Mouse (Mus musculus) embryonic facial prominence, embryonic 15.5 days (tissue): ENCODE results near the gene Gm28372. TPM values are rescaled to one million over a fixed set of nuclear protein-coding genes. Genes with fewer than 3 reads are reported as not detected.
A peak's percentile ranks its signal among the peaks of the same experiment; 100 is the strongest.

Experiments used
- ATAC-seq: fragments of 200-750 bp; cut with Nextera tagmentation; 2 replicates; pipeline ENCODE4 v1.8.0; 2017; ENCODE audit warnings: low read depth, moderate TSS enrichment; ENCODE audit not compliant: insufficient number of reproducible peaks, low FRiP score, low TSS enrichment
- H3K27ac ChIP-seq: fragments of 300-500 bp; sonication (generic); replicated peaks from 2 replicates; pipeline ENCODE4 v1.5.1; 2015; ENCODE audit warnings: mild to moderate bottlenecking, inconsistent platforms
- H3K27me3 ChIP-seq: fragments of 300-500 bp; sonication (generic); 2 replicates; pipeline ENCODE4 v1.6.1; 2015; ENCODE audit warnings: inconsistent platforms
- H3K36me3 ChIP-seq: fragments of 300-500 bp; sonication (generic); 2 replicates; pipeline ENCODE4 v1.6.1; 2015; ENCODE audit warnings: mild to moderate bottlenecking, inconsistent platforms
- H3K4me1 ChIP-seq: fragments of 300-500 bp; sonication (generic); 2 replicates; pipeline ENCODE4 v1.6.1; 2015; ENCODE audit warnings: inconsistent platforms
- H3K4me2 ChIP-seq: fragments of 300-500 bp; sonication (generic); replicated peaks from 2 replicates; pipeline ENCODE4 v1.6.1; 2015; ENCODE audit warnings: mild to moderate bottlenecking, inconsistent platforms
- H3K4me3 ChIP-seq: fragments of 300-500 bp; sonication (generic); replicated peaks from 2 replicates; pipeline ENCODE4 v1.5.1; 2015; ENCODE audit warnings: mild to moderate bottlenecking, inconsistent platforms
- H3K9ac ChIP-seq: fragments of 300-500 bp; sonication (generic); 2 replicates; pipeline ENCODE4 v1.6.1; 2015; ENCODE audit warnings: inconsistent platforms
- H3K9me3 ChIP-seq: fragments of 300-500 bp; sonication (generic); replicated peaks from 2 replicates; pipeline ENCODE4 v1.6.1; 2016; ENCODE audit warnings: inconsistent platforms
- WGBS: fragments of 180-500 bp; shearing (Covaris S2); methylation state at CpG from one replicate; pipeline ENCODE4 v1.1.7; 2015; 5-methylcytosine and 5-hydroxymethylcytosine counted together
- polyA plus RNA-seq: library from polyadenylated mRNA; unstranded; fragments of >200 nt; fragmentation: Nextera tagmentation; extraction: Ambion mirVana; gene quantifications from 2 replicates; pipeline ENCODE4 v1.2.1, GENCODE M21; 2015

The Gm28372 gene
- polyA plus RNA-seq, 1 experiment from 2014 or later, result not detected

DNA sequence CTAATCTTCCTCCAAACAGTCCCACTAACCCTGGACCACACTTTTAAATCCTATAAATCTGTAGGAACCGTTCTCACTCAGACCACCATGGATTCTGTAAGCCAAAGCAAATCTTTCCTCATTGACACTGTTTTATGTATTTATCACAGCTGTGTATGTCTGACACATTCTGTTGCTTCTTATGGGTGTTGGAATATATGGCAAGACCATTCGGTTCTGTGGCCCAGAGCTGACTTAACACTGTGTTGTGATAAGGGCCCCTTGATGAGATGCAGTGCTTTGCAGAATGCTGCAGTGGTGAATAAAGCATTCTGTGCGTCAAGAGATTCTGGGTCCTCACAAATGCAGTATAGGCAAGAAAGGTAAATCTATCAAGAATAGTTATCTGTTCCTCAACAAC, 27.1 kb downstream of the Gm28372 start:
- H3K4me2 ChIP-seq, result no peak overlapping the region
- no peak overlapping the region for H3K4me3 ChIP-seq
- ATAC-seq, result no peak
- H3K27ac ChIP-seq, result no peak overlapping the region
- H3K36me3 ChIP-seq, result 0 out of 2 replicates have a peak, but pooled peaks cover 8% of the 10 kb centered on the region
- no peak overlapping the region for H3K9ac ChIP-seq
- no peaks in the 10 kb centered on the region for H3K4me1 ChIP-seq
- WGBS, result 85% methylated on average over 3 of the region's 3 CpGs
- no peaks in the 10 kb centered on the region for H3K27me3 ChIP-seq
- H3K9me3 ChIP-seq, result no peaks in the 10 kb centered on the region

DNA sequence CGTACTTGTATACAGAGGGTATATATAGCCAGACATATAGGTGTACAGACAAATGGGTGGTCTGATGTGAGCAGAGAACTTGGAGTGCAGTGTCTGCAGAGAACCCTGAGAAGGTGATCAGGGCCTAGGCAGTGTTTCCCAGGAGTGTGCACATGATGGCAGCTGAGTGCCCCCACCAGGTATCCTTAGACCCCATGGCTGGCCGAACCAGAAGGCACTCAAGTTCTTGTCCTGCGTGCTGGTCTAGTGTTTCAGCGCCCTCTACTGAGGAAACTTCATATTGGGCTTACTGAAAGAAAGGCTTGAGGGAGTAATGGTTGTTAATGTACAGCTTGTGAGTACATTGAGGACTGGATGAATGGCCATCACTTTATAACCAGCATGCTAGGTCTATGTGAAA, 28.1 kb downstream of the Gm28372 start:
- Histone ChIP-seq H3K36me3 (peaks cover 14% of the 10 kb centered on the region), H3K4me3 (no peak overlapping the region), H3K4me1 (no peaks in the 10 kb centered on the region), H3K4me2 (no peak overlapping the region), H3K9ac (no peak overlapping the region), H3K27me3 (no peaks in the 10 kb centered on the region), H3K27ac (no peak overlapping the region), H3K9me3 (no peaks in the 10 kb centered on the region)
- whole genome bisulfite sequencing, result 19% methylated on average over 4 of the region's 4 CpGs
- no peak for ATAC-seq

DNA sequence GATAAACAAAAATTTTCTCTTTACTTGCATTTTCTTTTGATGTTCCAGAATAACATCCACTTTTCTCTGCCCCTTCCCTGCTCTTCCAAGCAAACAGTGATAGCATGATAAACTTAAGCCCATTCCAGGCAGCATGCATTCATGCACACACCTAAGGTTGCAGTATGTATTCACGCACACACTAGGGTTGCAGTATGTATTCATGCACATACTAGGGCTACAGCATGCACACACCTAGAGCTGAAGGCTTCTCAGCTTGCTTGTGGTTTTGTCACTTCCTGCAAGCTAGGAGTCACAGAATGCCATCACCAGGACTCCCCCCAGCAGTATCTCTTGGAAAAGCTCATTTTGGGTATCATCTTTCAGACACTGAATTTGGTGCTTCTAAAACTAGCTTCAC, 31.7 kb downstream of the Gm28372 start:
- Histone ChIP-seq H3K9me3 (no peaks in the 10 kb centered on the region), H3K27ac (no peak overlapping the region), H3K9ac (no peak overlapping the region), H3K4me2 (no peak overlapping the region), H3K36me3 (peaks cover 47% of the 10 kb centered on the region), H3K27me3 (no peaks in the 10 kb centered on the region), H3K4me3 (no peak overlapping the region), H3K4me1 (no peaks in the 10 kb centered on the region)
- 94% methylated on average over 1 of the region's 1 CpGs for WGBS
- no peak for ATAC-seq

DNA sequence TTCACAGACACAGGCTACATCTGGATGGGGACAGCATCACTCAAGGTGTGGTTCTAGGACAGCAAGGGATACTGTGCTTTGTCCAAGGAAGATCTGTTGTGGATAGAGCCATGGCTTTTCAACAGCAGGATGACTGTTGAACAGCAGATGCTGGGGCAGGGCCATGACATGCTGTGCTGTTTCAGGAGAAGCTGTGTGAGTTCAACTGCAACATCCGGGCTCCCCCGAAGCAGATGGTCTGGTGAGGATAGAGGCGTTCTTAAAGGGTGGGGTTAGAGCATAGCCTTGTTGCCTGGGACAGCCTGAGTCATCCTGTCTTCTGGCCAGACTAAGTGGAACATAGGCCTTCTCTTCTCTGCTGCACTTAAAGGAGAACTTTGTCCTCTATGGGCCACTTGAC, 33.8 kb downstream of the Gm28372 start:
- Histone ChIP-seq H3K4me1 (no peaks in the 10 kb centered on the region), H3K4me2 (no peak overlapping the region), H3K9ac (no peak overlapping the region), H3K27me3 (no peaks in the 10 kb centered on the region), H3K36me3 (peaks cover 62% of the 10 kb centered on the region), H3K9me3 (no peaks in the 10 kb centered on the region), H3K4me3 (no peak overlapping the region), H3K27ac (no peak overlapping the region)
- WGBS, result 97% methylated on average over 3 of the region's 3 CpGs
- ATAC-seq, result no peak

DNA sequence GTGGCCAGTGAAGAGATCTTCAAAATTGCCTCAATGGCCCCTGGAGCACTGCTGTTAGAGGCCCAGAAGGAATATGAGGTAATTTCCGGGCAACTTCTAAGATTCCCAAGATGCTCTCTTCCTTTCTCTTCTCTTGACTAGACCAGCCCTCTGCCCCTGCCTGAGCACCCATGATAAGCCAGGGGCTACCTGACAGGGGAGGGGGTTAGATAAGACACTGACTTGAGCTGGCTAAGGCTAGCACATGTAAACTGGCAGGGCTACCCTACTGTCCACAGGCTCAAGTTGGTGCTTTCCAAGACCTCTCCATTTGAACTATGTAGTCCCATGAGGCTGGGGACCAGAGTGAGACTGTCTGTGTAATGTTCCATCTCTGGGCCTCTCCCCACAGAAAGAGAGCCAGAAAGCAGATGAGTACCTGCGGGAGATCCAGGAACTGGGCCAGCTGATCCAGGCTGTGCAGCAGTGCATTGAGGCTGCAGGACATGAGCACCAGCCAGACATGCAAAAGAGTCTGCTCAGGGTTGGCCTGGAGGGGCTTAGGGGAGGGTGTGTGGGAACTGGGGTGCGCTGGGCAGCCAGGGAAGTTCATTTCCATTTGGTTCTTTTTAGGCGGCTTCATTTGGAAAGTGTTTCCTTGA, 34.9 kb downstream of the Gm28372 start:
- H3K4me1 ChIP-seq, result no peaks in the 10 kb centered on the region
- WGBS, result 90% methylated on average over 4 of the region's 4 CpGs
- no peaks in the 10 kb centered on the region for H3K9me3 ChIP-seq
- H3K4me2 ChIP-seq, result no peak overlapping the region
- no peak overlapping the region for H3K9ac ChIP-seq
- no peak overlapping the region for H3K27ac ChIP-seq
- peaks cover 68% of the 10 kb centered on the region for H3K36me3 ChIP-seq
- no peak overlapping the region for H3K4me3 ChIP-seq
- no peak for ATAC-seq
- H3K27me3 ChIP-seq, result no peaks in the 10 kb centered on the region

DNA sequence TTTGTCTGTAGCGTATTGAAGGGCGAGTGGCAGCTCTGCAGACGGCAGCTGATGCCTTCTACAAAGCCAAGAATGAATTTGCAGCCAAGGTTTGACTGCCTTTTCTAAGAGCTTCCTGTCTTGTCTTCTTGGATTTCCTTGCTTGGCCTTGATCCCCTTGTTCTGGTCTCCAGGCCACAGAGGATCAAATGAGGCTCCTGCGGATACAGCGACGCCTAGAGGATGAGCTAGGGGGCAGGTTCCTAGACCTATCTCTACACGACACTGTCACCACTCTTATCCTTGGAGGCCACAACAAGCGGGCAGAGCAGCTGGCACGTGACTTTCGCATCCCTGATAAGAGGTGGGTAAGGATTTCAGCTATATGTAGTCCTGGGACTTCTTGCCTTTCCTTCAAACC, 37.1 kb downstream of the Gm28372 start:
- H3K36me3 ChIP-seq, result peaks cover 68% of the 10 kb centered on the region
- H3K4me1 ChIP-seq, result no peaks in the 10 kb centered on the region
- H3K27ac ChIP-seq, result no peak overlapping the region
- 84% methylated on average over 10 of the region's 10 CpGs for WGBS
- H3K4me3 ChIP-seq, result no peak overlapping the region
- H3K9me3 ChIP-seq, result no peaks in the 10 kb centered on the region
- no peak for ATAC-seq
- no peak overlapping the region for H3K9ac ChIP-seq
- no peak overlapping the region for H3K4me2 ChIP-seq
- no peaks in the 10 kb centered on the region for H3K27me3 ChIP-seq

DNA sequence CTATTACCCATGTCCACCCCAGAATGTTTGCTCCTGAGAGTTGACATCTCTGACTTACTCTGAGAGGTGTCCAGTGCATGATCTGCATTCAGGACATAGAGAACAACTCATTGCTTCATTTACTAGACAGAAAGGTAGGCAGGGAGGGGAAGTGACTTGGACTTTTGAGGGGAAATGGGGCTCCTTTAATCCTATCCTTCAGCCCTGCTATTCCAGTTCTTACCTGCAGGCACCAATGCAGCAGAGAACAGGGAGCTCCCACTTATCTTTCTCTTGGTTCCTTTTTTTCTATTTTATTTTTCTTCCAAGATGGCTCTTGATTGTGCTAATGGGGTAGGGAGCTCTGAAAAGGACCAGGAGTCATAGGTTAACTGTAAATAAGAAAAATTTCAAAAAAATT, 43.4 kb downstream of the Gm28372 start:
- no peak for ATAC-seq
- Histone ChIP-seq H3K4me3 (no peak overlapping the region), H3K27ac (no peak overlapping the region)

DNA sequence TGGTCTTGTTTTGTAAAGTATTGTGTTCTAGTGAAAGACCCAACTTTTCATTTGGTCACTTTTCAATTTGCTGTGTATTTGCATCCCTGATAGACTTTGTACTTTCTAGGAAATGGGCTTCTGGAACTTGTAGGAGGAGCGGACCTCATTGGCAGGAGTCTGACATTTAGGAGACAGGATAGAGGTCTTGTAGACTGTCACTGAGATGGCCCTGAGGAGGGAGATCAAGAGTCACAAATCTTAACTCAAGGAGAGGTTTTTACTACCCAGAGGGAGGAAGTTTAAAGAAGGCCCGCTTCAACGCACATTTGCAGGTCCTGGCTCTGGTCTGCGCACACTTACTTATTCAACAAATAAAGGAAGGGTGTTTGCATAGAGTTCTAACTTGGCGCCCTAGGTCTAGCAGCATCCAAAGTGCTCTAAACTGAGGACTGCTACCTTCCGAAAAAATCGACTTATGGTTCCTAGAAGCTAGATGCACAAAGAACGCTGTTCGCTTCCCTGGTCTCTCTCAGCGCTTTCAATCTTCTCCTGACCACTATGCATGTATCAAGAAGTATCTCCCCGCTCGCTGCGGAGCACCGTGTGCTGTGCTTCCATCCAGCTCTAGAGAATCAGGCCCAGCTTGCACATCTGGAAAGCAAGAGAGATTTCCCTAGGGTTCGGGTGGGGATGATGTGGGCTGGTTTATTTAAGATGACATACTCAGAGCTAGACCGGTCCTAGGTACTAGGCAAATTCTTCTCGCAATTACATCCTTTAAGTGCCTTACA, 44.2 kb downstream of the Gm28372 start:
- Histone ChIP-seq H3K9me3 (no peaks in the 10 kb centered on the region), H3K27me3 (no peaks in the 10 kb centered on the region; the same call in 1 of the 2 replicates)
- 9% methylated on average over 17 of the region's 17 CpGs for WGBS

More for the DNA sequence above, 43.4 kb downstream of the Gm28372 start:
- no peaks in the 10 kb centered on the region; the same call in 1 of the 2 replicates for H3K27me3 ChIP-seq
- peaks cover 26% of the 10 kb centered on the region for H3K4me1 ChIP-seq
- H3K9me3 ChIP-seq, result no peaks in the 10 kb centered on the region
- H3K36me3 ChIP-seq, result peaks cover 10% of the 10 kb centered on the region
- no peak overlapping the region for H3K4me2 ChIP-seq
- H3K9ac ChIP-seq, result no peak overlapping the region

DNA sequence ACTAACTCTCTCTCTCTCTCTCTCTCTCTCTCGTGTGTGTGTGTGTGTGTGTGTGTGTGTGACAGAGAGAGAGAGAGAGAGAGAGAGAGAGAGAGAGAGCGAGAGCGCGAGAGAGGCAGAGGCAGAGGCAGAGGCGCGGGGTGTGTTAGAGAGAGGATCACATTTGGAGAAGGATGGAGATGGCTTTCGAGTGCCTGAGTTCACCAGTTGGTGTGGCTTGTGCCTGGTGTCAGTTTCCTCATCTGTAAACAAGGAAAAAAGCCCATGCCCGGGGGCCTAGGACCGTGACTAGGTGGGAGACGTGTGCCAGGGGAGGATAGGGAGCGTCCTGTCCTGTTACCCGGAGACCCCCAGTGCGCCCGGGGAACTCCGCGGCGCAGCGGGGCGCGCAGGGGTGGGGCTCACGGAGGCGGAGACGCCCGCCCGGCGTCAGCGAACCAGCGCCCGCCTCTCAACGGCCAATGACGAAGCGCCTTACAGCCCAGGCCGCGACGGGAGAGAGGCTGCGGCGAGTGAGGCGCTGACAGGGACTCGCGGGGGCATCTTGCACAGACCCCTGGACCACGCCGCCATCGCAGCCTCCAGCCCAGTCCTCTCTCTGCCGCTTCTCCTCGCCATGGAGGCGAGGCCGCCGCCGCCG, 44.9 kb downstream of the Gm28372 start, which contains the start of gene Ptpra:
Gene Ptpra (plus strand): TSS at position 485 of the 640 bp plus-strand sequence.
- Histone ChIP-seq H3K9ac (peak within 1 kb of the TSS; percentile 90), H3K4me3 (peak within 1 kb of the TSS; percentile 94), H3K4me1 (peaks cover 27% of the 10 kb centered on the region), H3K4me2 (peak within 1 kb of the TSS; percentile 87), H3K36me3 (no peaks in the 10 kb centered on the region), H3K27me3 (no peaks in the 10 kb centered on the region; the same call in 1 of the 2 replicates), H3K9me3 (no peaks in the 10 kb centered on the region), H3K27ac (peak within 1 kb of the TSS; percentile 90)
- ATAC-seq, result peak; percentile 97
- 0% methylated on average over 50 of the region's 50 CpGs for WGBS

More for the DNA sequence above, 44.2 kb downstream of the Gm28372 start:
- H3K36me3 ChIP-seq, result peaks cover 4% of the 10 kb centered on the region
- peak; percentile 12; the same call in 1 of the 2 replicates for ATAC-seq
- H3K9ac ChIP-seq, result peak overlapping the region; percentile 90; the same call in 1 of the 2 replicates
- H3K4me1 ChIP-seq, result peaks cover 27% of the 10 kb centered on the region
- H3K4me2 ChIP-seq, result peak overlapping the region; percentile 87
- H3K4me3 ChIP-seq, result peak overlapping the region; percentile 94
- peak overlapping the region; percentile 90; the same call in 1 of the 2 replicates for H3K27ac ChIP-seq

DNA sequence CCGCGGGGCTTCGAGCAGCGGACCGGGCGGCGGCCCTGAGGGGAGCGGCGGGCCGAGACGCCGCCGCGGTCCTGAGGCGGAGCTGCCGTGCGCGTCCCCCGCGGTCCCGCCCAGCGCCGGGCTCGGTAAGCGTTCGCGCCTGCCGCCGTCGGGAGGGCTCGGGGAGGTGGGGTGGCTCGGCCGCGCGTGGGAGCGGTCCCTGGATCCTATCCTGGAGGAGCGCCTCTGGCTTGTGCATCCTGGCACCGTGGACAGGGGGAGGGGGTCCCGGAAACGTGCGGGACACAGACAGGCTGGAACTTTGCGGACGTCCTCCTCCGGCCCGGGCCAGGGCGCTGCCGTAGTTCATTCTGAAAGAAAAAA, 45.4 kb downstream of the Gm28372 start:
- peaks cover 27% of the 10 kb centered on the region for H3K4me1 ChIP-seq
- H3K9me3 ChIP-seq, result no peaks in the 10 kb centered on the region
- ATAC-seq, result peak; percentile 85
- H3K36me3 ChIP-seq, result no peaks in the 10 kb centered on the region
- peak overlapping the region; percentile 90 for H3K27ac ChIP-seq
- H3K4me2 ChIP-seq, result peak overlapping the region; percentile 87
- WGBS, result under 1% methylated on average over 36 of the region's 47 CpGs
- no peaks in the 10 kb centered on the region; the same call in 1 of the 2 replicates for H3K27me3 ChIP-seq
- peak overlapping the region; percentile 94 for H3K4me3 ChIP-seq
- peak overlapping the region; percentile 90 for H3K9ac ChIP-seq

DNA sequence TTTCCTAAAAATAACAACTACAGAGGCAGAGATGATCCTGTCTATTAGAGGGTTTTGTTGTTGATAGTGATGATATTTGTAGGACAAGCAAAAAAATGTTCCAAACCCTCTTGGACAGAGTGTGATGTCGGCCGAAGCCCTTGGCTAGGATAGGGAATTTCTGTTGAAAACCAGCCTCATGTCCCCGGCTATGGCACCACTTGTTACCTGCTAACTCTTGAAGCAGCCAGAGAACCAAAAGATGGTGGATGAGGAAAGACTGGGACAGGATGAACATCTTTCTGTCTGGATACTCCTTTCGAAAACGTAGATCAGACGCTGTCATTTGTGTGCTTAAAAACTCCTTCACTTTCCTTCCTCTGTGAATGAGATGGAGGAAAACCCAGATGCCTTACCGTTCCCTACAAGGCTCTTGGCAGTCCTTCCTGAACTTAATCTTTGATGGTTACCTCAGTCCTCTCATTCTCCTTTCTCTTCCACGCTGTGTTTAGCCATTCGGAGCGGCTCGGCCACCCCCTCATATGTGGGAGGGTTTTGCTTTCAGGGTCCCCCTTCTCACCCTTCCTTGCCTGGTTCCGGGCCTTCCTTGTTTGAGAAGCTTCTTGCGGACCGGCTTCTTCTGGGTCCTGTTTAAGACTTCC, 46.2 kb downstream of the Gm28372 start:
- Histone ChIP-seq H3K9ac (peak overlapping the region; percentile 90), H3K4me2 (peak overlapping the region; percentile 87), H3K27me3 (no peaks in the 10 kb centered on the region; the same call in 1 of the 2 replicates), H3K4me3 (peak overlapping the region; percentile 94), H3K27ac (no peak overlapping the region), H3K4me1 (peaks cover 27% of the 10 kb centered on the region), H3K36me3 (no peaks in the 10 kb centered on the region), H3K9me3 (no peaks in the 10 kb centered on the region)
- WGBS, result 54% methylated on average over 14 of the region's 14 CpGs
- no peak for ATAC-seq
